Mouse (Mus musculus): Measurements from ENCODE around the gene Tns1.

GRCm38 (mm10) chr1:74074693-74075485 lies 49.4 kb downstream of the Tns1 start:
- no peak for TF ChIP-seq EP300 (IDR thresholded peaks at IDR 0.05; ENCODE audit: insufficient read depth, low read depth, low read length)
- TF ChIP-seq POLR2A (IDR thresholded peaks at IDR 0.05; ENCODE audit: insufficient read depth, low read length): no peak
- no peak for TF ChIP-seq CTCF (IDR thresholded peaks at IDR 0.05; ENCODE audit: low read depth, low read length)

Measured in ES-Bruce4 (cell line).